Mouse (Mus musculus): ENCODE results near the gene Gga3. TPM values are rescaled to one million over a fixed set of nuclear protein-coding genes. Genes with fewer than 3 reads are reported as not detected.

Gga3 gene
- total and polyA plus RNA-seq, 3 experiments = 7.7 to 39.8 (median 18.7) TPM

DNA sequence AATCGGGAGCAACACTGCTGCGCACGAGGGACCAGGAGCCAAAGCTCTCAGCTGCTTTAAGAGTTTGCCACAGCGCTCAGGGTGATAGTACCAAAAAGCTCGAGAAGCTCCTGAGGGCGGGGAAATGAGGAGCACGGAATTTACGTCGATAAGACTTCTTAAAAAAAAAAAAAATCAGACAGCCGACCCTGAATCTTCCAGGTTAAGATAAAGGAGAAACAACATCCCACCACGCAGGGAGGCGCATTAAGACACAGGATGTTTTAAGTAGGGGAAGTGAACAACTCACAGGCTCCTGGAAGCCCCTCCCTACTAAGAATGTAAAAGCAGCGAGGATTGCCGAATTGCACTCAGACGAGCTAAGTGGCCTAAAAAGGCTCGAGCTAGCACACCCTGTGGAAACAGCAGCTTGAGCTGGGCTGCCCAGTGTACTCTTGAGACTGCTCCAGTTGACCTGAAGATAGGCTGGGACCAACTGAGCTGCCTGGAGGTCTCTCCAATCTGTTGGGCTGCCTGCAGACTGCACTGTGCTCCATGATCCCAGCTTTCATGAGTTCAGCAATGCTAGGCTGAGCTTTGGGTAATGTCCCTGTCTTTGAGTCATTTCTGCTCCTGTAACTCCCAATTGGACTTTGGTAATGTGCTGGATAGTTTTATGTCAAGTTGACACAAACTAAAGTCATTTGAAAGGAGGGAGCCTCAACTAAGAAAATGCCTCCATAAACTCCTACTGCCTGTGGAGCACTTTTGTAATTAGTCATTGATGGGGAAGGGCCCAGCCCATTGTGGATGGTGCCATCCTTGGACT, 9.5 kb upstream of the Gga3 start (continued):
- no peak; the same call in 1 of the 2 replicates for TF ChIP-seq USF2 (conservative IDR thresholded peaks at IDR 0.05; ENCODE audit: low read depth, low read length)

DNA sequence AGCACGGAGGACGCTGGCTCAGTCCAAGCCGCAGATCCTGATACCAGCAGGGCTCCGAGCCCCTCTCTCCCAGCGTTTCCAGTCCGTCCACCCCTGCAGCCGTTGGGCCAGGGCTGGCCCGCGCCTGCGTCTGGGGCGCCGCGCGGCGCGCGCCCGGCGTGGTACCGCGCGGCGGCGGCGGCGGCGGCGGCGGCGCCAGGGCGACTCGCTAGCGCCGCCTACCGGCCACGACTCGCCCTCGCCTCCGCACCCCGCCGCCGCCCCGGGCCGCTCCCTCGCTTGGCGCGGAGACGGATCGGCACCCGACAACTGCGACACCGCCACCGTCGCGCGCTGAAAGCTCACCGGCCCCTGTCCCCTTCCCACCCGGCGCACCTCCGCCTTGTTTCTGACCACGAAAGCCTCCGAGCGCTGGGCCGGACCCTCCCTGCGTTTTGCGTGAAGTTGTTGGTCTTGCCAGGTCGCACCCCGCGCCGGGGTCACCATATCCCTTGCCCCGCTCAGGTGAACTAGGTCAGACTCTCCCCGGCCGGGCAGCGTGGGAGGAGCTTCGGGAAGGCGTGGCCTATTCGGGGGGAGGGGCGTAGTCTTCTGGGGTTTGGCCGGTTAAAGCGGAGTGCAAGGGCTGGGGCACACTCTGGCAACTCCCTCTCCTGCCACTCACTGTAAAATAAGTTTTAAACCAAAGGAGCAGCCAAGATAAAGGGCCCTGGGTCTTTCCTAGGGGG, 8.7 kb upstream of the Gga3 start, which contains the start of gene Mif4gd:
TSS of gene Mif4gd (minus strand) at position 560 of the 728 bp plus-strand sequence.
- Histone ChIP-seq H3K27me3 (replicated peaks) (no peaks in the 10 kb centered on the region), H3K9me3 (replicated peaks; ENCODE audit: low read length) (no peaks in the 10 kb centered on the region), H3K4me3 (replicated peaks in 1 of 3; ENCODE audit: low read depth in 2 of 3, low read length in 2 of 3, poor library complexity in 1 of 3) (peak within 1 kb of the TSS; percentile 60 to 98 (median 75)), H3K9ac (ENCODE audit: insufficient read depth, low read depth) (peak within 1 kb of the TSS; percentile 95), H3K4me2 (ENCODE audit: insufficient read depth, low read depth, poor library complexity, severe bottlenecking) (peak within 1 kb of the TSS; percentile 78), H3K79me2 (replicated peaks; ENCODE audit: control insufficient read depth, extremely low read depth, insufficient read depth, poor library complexity, severe bottlenecking) (peaks cover 30% of the 10 kb centered on the region), H3K27ac (ENCODE audit: insufficient read depth, low read depth) (peak within 1 kb of the TSS; percentile 97), H3K4me1 (ENCODE audit: control insufficient read depth in 1 of 2, insufficient read depth in 2 of 2) (peaks cover 31 to 85% of the 10 kb centered on the region in 2 experiments), H3K36me3 (replicated peaks in 1 of 2; ENCODE audit: control insufficient read depth in 1 of 2, insufficient read depth in 1 of 2, low read length in 1 of 2) (peaks cover 69 to 82% of the 10 kb centered on the region in 2 experiments)
- dilution Hi-C loops (cut with MboI; ENCODE audit: extremely low pct_ligation_motif_present, extremely low pct_unique_long_range_greater_than_20kb, low sequenced_read_pairs) (no loop called here), in situ Hi-C loops (cut with MboI; ENCODE audit: low pct_ligation_motif_present, low pct_unique_long_range_greater_than_20kb, low sequenced_read_pairs) (loop anchor here (25.0 kb wide), 1 partner anchor 400 kb away; the partner anchor contains the start of gene Galk1)
- peak; percentile 93 for DNase-seq (ENCODE audit: extremely low read depth)
- TF ChIP-seq GABPA (IDR thresholded peaks at IDR 0.05; ENCODE audit: insufficient replicate concordance, low read depth, low read length) (no peak), EP300 (IDR thresholded peaks at IDR 0.05; ENCODE audit: low read length) (no peak), JUN (IDR thresholded peaks at IDR 0.05; ENCODE audit: insufficient read depth, low read depth, low read length) (no peak), PAX5 (IDR thresholded peaks at IDR 0.05; ENCODE audit: low read length) (no peak), BHLHE40 (IDR thresholded peaks at IDR 0.05; ENCODE audit: low read depth, low read length) (no peak), MAX (IDR thresholded peaks at IDR 0.05; ENCODE audit: low read length) (no peak; the same call in 1 of the 2 replicates), NRF1 (IDR thresholded peaks at IDR 0.05; ENCODE audit: low read depth, low read length) (peak; percentile 81), TBP (conservative IDR thresholded peaks at IDR 0.05; ENCODE audit: low read depth, low read length) (peak; percentile 12; the same call in 1 of the 2 replicates), UBTF (IDR thresholded peaks at IDR 0.05; ENCODE audit: low read depth, low read length) (peak; percentile 82; the same call in 1 of the 2 replicates), ETS1 (conservative IDR thresholded peaks at IDR 0.05; ENCODE audit: low read depth, low read length) (no peak), USF1 (IDR thresholded peaks at IDR 0.05; ENCODE audit: low read depth, low read length) (no peak), POLR2A (IDR thresholded peaks at IDR 0.05; ENCODE audit: low read depth, low read length) (peak; percentile 93), TCF12 (IDR thresholded peaks at IDR 0.05; ENCODE audit: low read depth, low read length) (peak; percentile 67), CTCF (conservative IDR thresholded peaks at IDR 0.05 in 1 of 2, IDR thresholded peaks at IDR 0.05 in 1 of 2; ENCODE audit: low read depth in 2 of 2, low read length in 2 of 2) (peak in 1 of 2 experiments; percentile 66; a peak in 2 of 4 replicates), MYC (IDR thresholded peaks at IDR 0.05; ENCODE audit: low read depth, low read length) (no peak), ZMIZ1 (IDR thresholded peaks at IDR 0.05; ENCODE audit: low read depth, low read length) (peak; percentile 92), ZC3H11A (IDR thresholded peaks at IDR 0.05; ENCODE audit: low read depth, low read length) (no peak), E2F4 (IDR thresholded peaks at IDR 0.05; ENCODE audit: insufficient replicate concordance, low read depth, low read length) (no peak), RAD21 (IDR thresholded peaks at IDR 0.05; ENCODE audit: low read depth, low read length) (no peak; the same call in 1 of the 2 replicates), SIN3A (IDR thresholded peaks at IDR 0.05; ENCODE audit: low read length) (peak; percentile 71), SMC3 (IDR thresholded peaks at IDR 0.05; ENCODE audit: low read depth, low read length) (peak; percentile 35), NELFE (IDR thresholded peaks at IDR 0.05; ENCODE audit: low read depth, low read length) (peak; percentile 60), JUND (conservative IDR thresholded peaks at IDR 0.05; ENCODE audit: low read depth, low read length) (no peak), MXI1 (IDR thresholded peaks at IDR 0.05; ENCODE audit: low read depth, low read length) (peak; percentile 63; the same call in 1 of the 2 replicates), ELF1 (IDR thresholded peaks at IDR 0.05; ENCODE audit: low read depth, low read length) (peak; percentile 39; the same call in 1 of the 2 replicates), CHD2 (IDR thresholded peaks at IDR 0.05; ENCODE audit: low read length) (peak; percentile 72), ZKSCAN1 (IDR thresholded peaks at IDR 0.05; ENCODE audit: borderline replicate concordance, low read depth, low read length) (no peak), HCFC1 (IDR thresholded peaks at IDR 0.05; ENCODE audit: low read depth, low read length) (peak; percentile 22; the same call in 1 of the 2 replicates), ZNF384 (IDR thresholded peaks at IDR 0.05; ENCODE audit: low read depth, low read length) (no peak), MEF2A (IDR thresholded peaks at IDR 0.05; ENCODE audit: borderline replicate concordance, low read depth, low read length) (no peak; the same call in none of the 2 replicates), RCOR1 (conservative IDR thresholded peaks at IDR 0.05; ENCODE audit: low read depth, low read length) (0 out of 2 replicates have a peak, but pooled peaks have one; percentile 1), POLR2AphosphoS2 (IDR thresholded peaks at IDR 0.05; ENCODE audit: low read depth, low read length) (peak; percentile 98), IRF4 (IDR thresholded peaks at IDR 0.05; ENCODE audit: low read depth, low read length) (no peak; the same call in 1 of the 2 replicates)
